Mouse (Mus musculus): ENCODE data around the gene Casc3. TPM values are rescaled to one million over a fixed set of nuclear protein-coding genes. Genes with fewer than 3 reads are reported as not detected.

Casc3 gene
- total and polyA plus RNA-seq, 3 experiments: 14.4 to 71.7 (median 16.7) TPM

DNA sequence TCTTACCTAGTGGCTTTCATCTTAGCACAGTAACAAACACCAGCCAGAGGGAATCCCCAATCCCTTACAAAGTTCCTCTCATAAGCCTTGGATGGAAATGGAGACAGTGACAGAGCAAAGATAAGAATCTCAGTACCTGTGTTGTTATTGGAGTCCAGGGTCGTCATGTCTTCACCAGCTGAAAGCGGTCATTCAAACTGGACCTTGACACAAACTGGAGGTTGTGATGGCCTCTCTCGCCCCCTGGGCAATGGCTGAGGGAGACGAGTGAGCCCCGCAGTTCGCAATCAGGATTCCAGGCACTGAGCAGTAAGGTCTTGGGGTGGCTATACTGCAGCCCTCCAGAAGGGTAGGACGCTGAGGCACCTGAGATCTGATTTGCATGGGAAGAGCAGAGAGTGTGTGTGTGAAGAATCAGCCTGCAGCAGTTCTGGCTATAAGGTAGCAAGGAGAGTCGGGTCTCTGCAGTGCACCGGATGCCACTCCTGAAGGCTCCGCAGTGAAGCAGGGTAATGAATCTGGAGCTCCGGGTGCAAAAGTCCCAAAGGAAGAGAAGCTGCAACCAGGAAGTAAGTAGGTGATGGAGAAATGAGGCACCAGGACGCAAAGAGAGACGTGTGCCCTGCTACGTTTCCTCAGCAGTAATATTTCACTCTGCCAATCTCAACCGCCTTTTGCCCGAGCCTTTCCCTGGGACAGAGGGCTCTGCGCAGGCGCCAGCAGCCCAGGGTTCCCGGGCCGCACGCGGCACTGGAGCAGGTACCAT, 29.9 kb upstream of the Casc3 start, which contains the start of gene Nr1d1 (continued):
- no peak for TF ChIP-seq BHLHE40 (IDR thresholded peaks at IDR 0.05; ENCODE audit: low read depth, low read length)
- TF ChIP-seq GABPA (IDR thresholded peaks at IDR 0.05; ENCODE audit: insufficient replicate concordance, low read depth, low read length): no peak
- no peak for TF ChIP-seq E2F4 (IDR thresholded peaks at IDR 0.05; ENCODE audit: insufficient replicate concordance, low read depth, low read length)
- no peak for TF ChIP-seq CHD1 (IDR thresholded peaks at IDR 0.05; ENCODE audit: low read depth, low read length)

DNA sequence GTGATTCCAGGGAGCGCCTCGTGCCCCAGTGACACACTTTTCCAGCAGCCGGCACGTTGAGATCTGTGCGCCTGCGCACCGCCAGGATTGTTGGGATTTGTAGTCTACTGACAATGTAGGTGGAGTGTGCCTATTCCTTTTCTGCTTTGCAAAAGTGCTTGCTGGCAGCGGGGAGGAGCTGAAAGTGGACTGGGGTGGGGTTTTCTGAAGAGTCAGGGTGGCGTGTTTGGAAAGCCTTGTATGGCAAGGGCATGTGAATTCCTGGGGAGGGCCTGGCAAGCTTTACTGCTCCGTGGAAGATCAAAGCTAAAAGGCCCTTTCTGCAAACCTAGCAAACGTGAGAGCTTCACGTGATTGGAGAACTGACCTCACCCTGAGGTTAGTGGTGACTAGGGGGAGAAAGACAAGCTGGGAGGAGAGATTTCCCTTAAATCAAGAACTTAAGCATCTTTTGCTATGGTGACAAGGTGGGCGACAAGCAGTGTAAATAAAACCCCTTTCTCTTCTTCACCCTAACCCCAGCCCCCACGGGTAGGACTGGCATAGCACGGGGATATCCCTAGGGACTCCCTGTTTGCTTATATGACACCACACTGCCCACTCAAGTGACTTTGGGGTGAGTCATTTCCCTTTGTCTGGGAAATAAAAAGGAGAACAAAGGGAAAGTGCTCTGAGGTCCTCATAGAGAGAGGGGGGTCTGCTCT, 29.2 kb upstream of the Casc3 start:
- peaks cover 29 to 61% of the 10 kb centered on the region in 2 experiments for H3K4me1 ChIP-seq (ENCODE audit: control insufficient read depth in 1 of 2, insufficient read depth in 2 of 2)
- in situ Hi-C loops (cut with MboI; ENCODE audit: low pct_ligation_motif_present, low pct_unique_long_range_greater_than_20kb, low sequenced_read_pairs): no loop called here

More for the DNA sequence above, 29.2 kb upstream of the Casc3 start:
- Histone ChIP-seq H3K4me2 (ENCODE audit: insufficient read depth, low read depth, poor library complexity, severe bottlenecking) (peak overlapping the region; percentile 87), H3K27me3 (replicated peaks) (peaks cover 19% of the 10 kb centered on the region), H3K9me3 (replicated peaks; ENCODE audit: low read length) (no peaks in the 10 kb centered on the region), H3K27ac (ENCODE audit: insufficient read depth, low read depth) (no peak overlapping the region), H3K79me2 (replicated peaks; ENCODE audit: control insufficient read depth, extremely low read depth, insufficient read depth, poor library complexity, severe bottlenecking) (no peaks in the 10 kb centered on the region), H3K4me3 (replicated peaks in 1 of 3; ENCODE audit: low read depth in 2 of 3, low read length in 2 of 3, poor library complexity in 1 of 3) (peak overlapping the region; percentile 4 to 32 (median 27)), H3K36me3 (replicated peaks in 1 of 2; ENCODE audit: control insufficient read depth in 1 of 2, insufficient read depth in 1 of 2, low read length in 1 of 2) (peaks cover 0 to under 1% of the 10 kb centered on the region in 2 experiments), H3K9ac (ENCODE audit: insufficient read depth, low read depth) (no peak overlapping the region)
- peak; percentile 90 for DNase-seq (ENCODE audit: extremely low read depth)
- dilution Hi-C loops (cut with MboI; ENCODE audit: extremely low pct_ligation_motif_present, extremely low pct_unique_long_range_greater_than_20kb, low sequenced_read_pairs): no loop called here
- no peak for TF ChIP-seq JUN (IDR thresholded peaks at IDR 0.05; ENCODE audit: insufficient read depth, low read depth, low read length)
- no peak for TF ChIP-seq IRF4 (IDR thresholded peaks at IDR 0.05; ENCODE audit: low read depth, low read length)
- TF ChIP-seq NRF1 (IDR thresholded peaks at IDR 0.05; ENCODE audit: low read depth, low read length): peak; percentile 97
- TF ChIP-seq ELF1 (IDR thresholded peaks at IDR 0.05; ENCODE audit: low read depth, low read length): peak; percentile 59; the same call in 1 of the 2 replicates
- TF ChIP-seq ZC3H11A (IDR thresholded peaks at IDR 0.05; ENCODE audit: low read depth, low read length): no peak
- TF ChIP-seq ZNF384 (IDR thresholded peaks at IDR 0.05; ENCODE audit: low read depth, low read length): no peak
- no peak for TF ChIP-seq USF2 (conservative IDR thresholded peaks at IDR 0.05; ENCODE audit: low read depth, low read length)
- TF ChIP-seq POLR2AphosphoS2 (IDR thresholded peaks at IDR 0.05; ENCODE audit: low read depth, low read length): no peak
- TF ChIP-seq E2F4 (IDR thresholded peaks at IDR 0.05; ENCODE audit: insufficient replicate concordance, low read depth, low read length): no peak
- 0 out of 2 replicates have a peak, but pooled peaks have one; percentile 27 for TF ChIP-seq USF1 (IDR thresholded peaks at IDR 0.05; ENCODE audit: low read depth, low read length)
- no peak for TF ChIP-seq SMC3 (IDR thresholded peaks at IDR 0.05; ENCODE audit: low read depth, low read length)
- TF ChIP-seq RAD21 (IDR thresholded peaks at IDR 0.05; ENCODE audit: low read depth, low read length): no peak
- TF ChIP-seq MAZ (IDR thresholded peaks at IDR 0.05; ENCODE audit: low read depth, low read length): no peak
- TF ChIP-seq BHLHE40 (IDR thresholded peaks at IDR 0.05; ENCODE audit: low read depth, low read length): peak; percentile 86
- peak; percentile 9; the same call in 1 of the 2 replicates for TF ChIP-seq GABPA (IDR thresholded peaks at IDR 0.05; ENCODE audit: insufficient replicate concordance, low read depth, low read length)
- peak; percentile 95 for TF ChIP-seq HCFC1 (IDR thresholded peaks at IDR 0.05; ENCODE audit: low read depth, low read length)
- no peak for TF ChIP-seq PAX5 (IDR thresholded peaks at IDR 0.05; ENCODE audit: low read length)
- peak; percentile 89 for TF ChIP-seq MYC (IDR thresholded peaks at IDR 0.05; ENCODE audit: low read depth, low read length)
- TF ChIP-seq CTCF (conservative IDR thresholded peaks at IDR 0.05 in 1 of 2, IDR thresholded peaks at IDR 0.05 in 1 of 2; ENCODE audit: low read depth in 2 of 2, low read length in 2 of 2): no peak
- TF ChIP-seq NELFE (IDR thresholded peaks at IDR 0.05; ENCODE audit: low read depth, low read length): no peak; the same call in 1 of the 2 replicates
- TF ChIP-seq UBTF (IDR thresholded peaks at IDR 0.05; ENCODE audit: low read depth, low read length): no peak
- TF ChIP-seq MXI1 (IDR thresholded peaks at IDR 0.05; ENCODE audit: low read depth, low read length): peak; percentile 94; the same call in 1 of the 2 replicates
- no peak for TF ChIP-seq CHD1 (IDR thresholded peaks at IDR 0.05; ENCODE audit: low read depth, low read length)
- no peak for TF ChIP-seq ZMIZ1 (IDR thresholded peaks at IDR 0.05; ENCODE audit: low read depth, low read length)
- TF ChIP-seq ETS1 (conservative IDR thresholded peaks at IDR 0.05; ENCODE audit: low read depth, low read length): peak; percentile 62
- peak; percentile 39; the same call in 1 of the 2 replicates for TF ChIP-seq CHD2 (IDR thresholded peaks at IDR 0.05; ENCODE audit: low read length)
- no peak for TF ChIP-seq TBP (conservative IDR thresholded peaks at IDR 0.05; ENCODE audit: low read depth, low read length)
- peak; percentile 82; the same call in 1 of the 2 replicates for TF ChIP-seq SIN3A (IDR thresholded peaks at IDR 0.05; ENCODE audit: low read length)
- peak; percentile 97 for TF ChIP-seq MAX (IDR thresholded peaks at IDR 0.05; ENCODE audit: low read length)
- no peak for TF ChIP-seq TCF12 (IDR thresholded peaks at IDR 0.05; ENCODE audit: low read depth, low read length)
- TF ChIP-seq EP300 (IDR thresholded peaks at IDR 0.05; ENCODE audit: low read length): no peak; the same call in 1 of the 2 replicates
- TF ChIP-seq ZKSCAN1 (IDR thresholded peaks at IDR 0.05; ENCODE audit: borderline replicate concordance, low read depth, low read length): no peak
- TF ChIP-seq KAT2A (IDR thresholded peaks at IDR 0.05; ENCODE audit: insufficient replicate concordance, low read length): peak; percentile 77; the same call in 1 of the 2 replicates

All from CH12.LX (cell line).